Mouse (Mus musculus) granulocyte monocyte progenitor cell, adult 5-6 weeks (primary cell): ENCODE measurements at regions not wholly inside any gene's neighbourhood (a gene's known extent, or its start where the extent isn't known, plus 50 kb on each side); places are given as distances from the start of the nearest gene placed in this dataset.

ENCODE experiments used
- ATAC-seq: replicated peaks from 2 replicates; pipeline ENCODE4 v1.8.0; 2016; ENCODE audit warnings: mild to moderate bottlenecking, moderate TSS enrichment, inconsistent platforms; ENCODE audit not compliant: poor library complexity, severe bottlenecking

DNA sequence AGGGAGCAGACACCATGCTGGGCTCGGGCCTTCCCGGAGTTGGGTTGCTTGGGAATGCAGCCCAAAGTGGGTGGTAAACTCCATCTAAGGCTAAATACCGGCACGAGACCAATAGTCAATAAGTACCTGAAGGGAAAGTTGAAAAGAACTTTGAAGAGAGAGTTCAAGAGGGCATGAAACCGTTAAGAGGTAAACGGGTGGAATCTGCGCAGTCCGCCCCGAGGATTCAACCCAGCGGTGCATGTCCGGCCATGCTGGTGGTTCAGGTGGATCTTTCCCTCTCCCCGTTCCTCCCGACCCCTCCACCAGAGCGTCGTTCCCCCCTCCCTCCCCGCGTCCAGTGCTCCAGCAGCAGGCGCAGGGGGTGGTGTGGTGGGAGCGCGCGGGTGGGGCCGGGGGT is 179.1 kb upstream of the Arhgef26 start:
- ATAC-seq: peak; percentile 75

DNA sequence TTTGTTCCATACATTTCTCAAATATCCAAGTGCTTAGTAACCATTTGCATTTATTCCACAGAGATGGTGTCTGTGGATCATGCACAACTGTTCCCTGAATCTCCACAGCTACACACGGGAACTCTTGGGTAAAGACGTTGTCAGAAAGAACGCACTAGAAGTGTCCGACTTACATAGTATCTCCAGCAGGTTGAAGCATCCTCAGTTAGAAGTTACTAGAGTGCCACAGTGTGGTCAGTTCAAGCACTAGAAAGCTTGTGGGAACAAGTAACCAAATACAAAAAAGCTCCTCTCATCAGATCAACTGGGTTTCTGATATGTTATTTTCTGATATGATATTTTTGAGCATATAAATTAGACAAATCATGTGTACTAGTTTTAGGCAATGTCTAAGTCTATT is 167.5 kb upstream of the Arhgef26 start:
- no peak for ATAC-seq

GRCm38 (mm10) chr3:62187807-62188509 is 150.2 kb upstream of the Arhgef26 start:
- ATAC-seq: peak; percentile 96

DNA sequence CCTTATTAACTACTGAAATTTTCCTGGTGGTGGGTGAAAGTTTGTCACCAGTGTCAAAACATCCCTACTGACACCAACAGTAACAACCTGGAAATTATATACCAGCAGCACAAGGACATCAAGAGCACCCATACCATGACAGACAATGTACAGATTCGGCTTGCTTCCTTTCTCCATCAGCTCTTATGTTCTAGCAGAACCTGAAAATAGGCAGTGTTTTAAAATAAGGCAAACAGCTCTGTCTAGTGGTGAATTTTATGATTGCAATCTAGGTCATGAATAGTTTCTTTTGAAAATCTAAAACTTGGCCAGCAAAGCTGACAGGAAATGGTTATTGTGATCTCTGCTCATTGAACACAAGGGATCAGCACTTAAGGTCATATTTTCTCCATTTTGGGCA is 145.7 kb upstream of the Arhgef26 start:
- ATAC-seq: peak; percentile 43; the same call in 1 of the 2 replicates

GRCm38 (mm10) chr3:62194421-62194820 is 143.7 kb upstream of the Arhgef26 start:
- ATAC-seq: no peak

DNA sequence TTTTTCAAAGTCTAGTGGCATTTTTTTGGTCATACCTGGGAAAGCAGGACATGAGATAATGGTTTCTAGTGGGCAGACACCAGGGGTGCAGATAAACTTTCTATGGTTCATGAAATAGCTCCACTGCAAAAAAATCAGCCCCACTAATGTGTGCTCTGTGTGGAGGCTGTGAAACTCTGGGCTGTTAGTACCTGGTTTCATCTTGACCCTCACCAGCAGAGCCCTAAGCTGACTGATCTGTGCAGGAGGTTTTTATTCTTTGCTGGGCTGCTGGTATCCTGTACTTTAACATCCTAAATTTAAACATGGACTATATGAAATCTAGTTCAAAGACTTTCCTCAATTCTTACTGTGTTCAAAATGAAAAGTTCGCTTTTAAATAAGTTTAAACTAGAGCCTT is 141.5 kb upstream of the Arhgef26 start:
- ATAC-seq: no peak

GRCm38 (mm10) chr3:62215806-62216205 is 122.3 kb upstream of the Arhgef26 start:
- no peak for ATAC-seq

DNA sequence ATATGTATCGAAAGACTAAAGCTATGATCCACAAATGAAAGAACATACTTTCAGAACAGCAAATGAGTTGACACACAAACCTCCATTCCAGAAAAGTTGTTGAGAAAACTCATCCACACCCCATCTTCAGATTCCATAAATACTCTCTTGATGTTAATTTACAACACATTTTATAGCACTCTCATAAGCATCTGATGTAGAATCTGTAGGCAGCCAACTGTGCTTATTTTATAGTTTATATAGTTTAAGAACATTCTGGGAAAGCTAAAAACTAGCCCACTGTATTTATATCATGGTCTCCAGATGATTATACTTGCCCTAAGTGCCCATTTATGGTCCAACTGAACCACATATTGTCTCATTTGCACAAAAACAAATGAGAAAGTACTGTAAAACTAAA is 120.8 kb upstream of the Arhgef26 start:
- no peak for ATAC-seq

GRCm38 (mm10) chr3:62227697-62228096 is 110.4 kb upstream of the Arhgef26 start:
- ATAC-seq: no peak

GRCm38 (mm10) chr3:62228156-62228555 is 110.0 kb upstream of the Arhgef26 start:
- no peak for ATAC-seq

DNA sequence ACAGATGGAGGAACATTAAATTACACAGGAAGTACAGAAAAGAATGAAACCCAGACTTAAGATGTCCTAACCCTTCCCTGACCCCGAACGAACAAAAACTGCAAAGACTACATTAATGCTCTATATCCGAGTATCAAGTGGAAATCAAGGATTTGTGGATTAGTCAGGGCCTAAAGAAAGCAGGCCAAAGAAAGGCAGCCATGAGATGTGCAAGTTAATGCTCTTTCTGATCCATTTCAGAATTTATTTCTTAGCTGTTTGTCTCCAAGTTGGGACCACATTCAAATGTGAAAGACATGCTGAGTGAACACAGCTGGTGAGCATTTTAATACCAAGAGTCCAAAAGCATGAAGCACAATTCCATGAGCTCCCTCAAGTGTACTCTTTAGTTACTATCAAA is 97.1 kb upstream of the Arhgef26 start:
- ATAC-seq: no peak

GRCm38 (mm10) chr3:62271703-62272102 is 66.4 kb upstream of the Arhgef26 start:
- no peak for ATAC-seq

- no peak for ATAC-seq
These were observed 59.9 kb upstream of the Arhgef26 start for GRCm38 (mm10) chr3:62278279-62278678.

GRCm38 (mm10) chr3:62280960-62281359 is 57.2 kb upstream of the Arhgef26 start:
- ATAC-seq: no peak
